Mouse (Mus musculus) myocyte (in vitro differentiated cells): ENCODE results near the gene Mybpc3.
A peak's percentile ranks its signal among the peaks of the same experiment; 100 is the strongest.

ENCODE experiments used
- MYOG ChIP-seq, 3 experiments: IDR thresholded peaks; one replicate each; pipeline ENCODE4 v1.6.1; 2011; ENCODE audit warnings: control low read depth in 2 of 3, low read depth in 2 of 3, mild to moderate bottlenecking in 2 of 3; ENCODE audit not compliant: insufficient read length in 2 of 3, control insufficient read depth in 1 of 3, insufficient read depth in 1 of 3
- POLR2A ChIP-seq: IDR thresholded peaks from one replicate; pipeline ENCODE4 v1.6.1; 2011; ENCODE audit warnings: low read depth, mild to moderate bottlenecking, control low read depth, moderate library complexity; ENCODE audit not compliant: insufficient read length
- POLR2AphosphoS2 ChIP-seq: IDR thresholded peaks from one replicate; pipeline ENCODE4 v1.6.1; 2011; ENCODE audit warnings: low read depth, control low read depth; ENCODE audit not compliant: insufficient read length

DNA sequence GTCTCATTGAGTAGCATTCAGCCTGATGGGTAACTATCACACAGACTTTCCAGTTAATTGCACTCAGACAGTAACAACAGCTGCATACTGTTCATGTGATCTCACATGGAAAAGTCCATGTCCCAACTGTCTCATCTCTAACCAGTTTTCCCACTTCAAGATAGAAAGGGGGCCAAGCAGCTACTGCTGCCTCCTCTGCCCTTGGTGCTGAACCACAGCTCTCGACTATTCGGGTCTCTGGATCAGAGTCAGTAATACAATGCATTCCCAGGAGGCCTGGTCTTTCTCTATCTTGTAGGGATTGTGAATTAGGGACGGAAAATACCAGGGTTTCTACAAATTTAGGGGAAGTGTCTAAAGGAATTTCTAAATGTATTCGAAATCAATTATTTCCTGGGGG lies 61.9 kb downstream of the Mybpc3 start:
- no peak for TF ChIP-seq POLR2AphosphoS2
- TF ChIP-seq POLR2A: no peak
- peak in 1 of 3 experiments; percentile 3 for TF ChIP-seq MYOG (IDR thresholded peaks at IDR 0.05; ENCODE audit: control insufficient read depth in 1 of 3, insufficient read depth in 1 of 3, insufficient read length in 2 of 3, low read depth in 2 of 3)
